Mouse (Mus musculus): ENCODE data around the gene Ank3.

Ank3 gene

GRCm38 (mm10) chr10:69575451-69575850, 176.9 kb downstream of the Ank3 start:
- DNase-seq: no peak

- no peak for DNase-seq
Observed at GRCm38 (mm10) chr10:69576264-69576663, 177.7 kb downstream of the Ank3 start.

- DNase-seq: no peak
Observed at GRCm38 (mm10) chr10:69577061-69577728, 178.6 kb downstream of the Ank3 start.

- DNase-seq: no peak
Observed at GRCm38 (mm10) chr10:69577729-69578061, 179.1 kb downstream of the Ank3 start.

- DNase-seq: peak; percentile 18 to 50
Observed at GRCm38 (mm10) chr10:69579585-69579984, 181.0 kb downstream of the Ank3 start.

GRCm38 (mm10) chr10:69581525-69581924, 183.0 kb downstream of the Ank3 start:
- DNase-seq: no peak

GRCm38 (mm10) chr10:69583874-69584481, 185.4 kb downstream of the Ank3 start:
- peak; percentile 80 to 83 for DNase-seq

GRCm38 (mm10) chr10:69584566-69584965, 186.0 kb downstream of the Ank3 start:
- DNase-seq: no peak

- DNase-seq: no peak
Observed at GRCm38 (mm10) chr10:69585271-69585670, 186.7 kb downstream of the Ank3 start.

GRCm38 (mm10) chr10:69594186-69595131, 195.9 kb downstream of the Ank3 start:
- DNase-seq: peak; percentile 83 to 85

- DNase-seq: no peak
Observed at GRCm38 (mm10) chr10:69595487-69595886, 196.9 kb downstream of the Ank3 start.

GRCm38 (mm10) chr10:69601471-69601870, 202.9 kb downstream of the Ank3 start:
- DNase-seq: no peak

GRCm38 (mm10) chr10:69602711-69603110, 204.1 kb downstream of the Ank3 start:
- DNase-seq: no peak

GRCm38 (mm10) chr10:69604609-69605008, 206.0 kb downstream of the Ank3 start:
- DNase-seq: no peak

- DNase-seq: no peak
Observed at GRCm38 (mm10) chr10:69605211-69605610, 206.6 kb downstream of the Ank3 start.

- DNase-seq: peak in 1 of 2 experiments; percentile 13
Observed at GRCm38 (mm10) chr10:69607611-69608119, 209.1 kb downstream of the Ank3 start.

GRCm38 (mm10) chr10:69611314-69611713, 212.7 kb downstream of the Ank3 start:
- no peak for DNase-seq

- peak; percentile 61 to 69 for DNase-seq
Observed at GRCm38 (mm10) chr10:69611839-69612340, 213.3 kb downstream of the Ank3 start.

- DNase-seq: no peak
Observed at GRCm38 (mm10) chr10:69616953-69617352, 218.4 kb downstream of the Ank3 start.

GRCm38 (mm10) chr10:69617537-69618112, 219.1 kb downstream of the Ank3 start:
- peak in 1 of 2 experiments; percentile 29 for DNase-seq

GRCm38 (mm10) chr10:69620692-69621382, 222.3 kb downstream of the Ank3 start:
- DNase-seq: no peak

- DNase-seq: no peak
Observed at GRCm38 (mm10) chr10:69627767-69628166, 229.2 kb downstream of the Ank3 start.

Data from kidney, postnatal 4 days (tissue).